Mouse (Mus musculus) right cerebral cortex, adult 18-20 months (tissue): Measurements from ENCODE around the gene Lpcat4.
A peak's percentile ranks its signal among the peaks of the same experiment; 100 is the strongest.
"Not testable (repeated sequence)": the region's sequence is repeated elsewhere in the genome, so short reads cannot be mapped to it uniquely, and the experiment has no call there.

Experiments used
- DNase-seq: peaks from one replicate; pipeline ENCODE4 v3.0.0; 2022; ENCODE audit warnings: mixed read lengths

Lpcat4 gene

DNA sequence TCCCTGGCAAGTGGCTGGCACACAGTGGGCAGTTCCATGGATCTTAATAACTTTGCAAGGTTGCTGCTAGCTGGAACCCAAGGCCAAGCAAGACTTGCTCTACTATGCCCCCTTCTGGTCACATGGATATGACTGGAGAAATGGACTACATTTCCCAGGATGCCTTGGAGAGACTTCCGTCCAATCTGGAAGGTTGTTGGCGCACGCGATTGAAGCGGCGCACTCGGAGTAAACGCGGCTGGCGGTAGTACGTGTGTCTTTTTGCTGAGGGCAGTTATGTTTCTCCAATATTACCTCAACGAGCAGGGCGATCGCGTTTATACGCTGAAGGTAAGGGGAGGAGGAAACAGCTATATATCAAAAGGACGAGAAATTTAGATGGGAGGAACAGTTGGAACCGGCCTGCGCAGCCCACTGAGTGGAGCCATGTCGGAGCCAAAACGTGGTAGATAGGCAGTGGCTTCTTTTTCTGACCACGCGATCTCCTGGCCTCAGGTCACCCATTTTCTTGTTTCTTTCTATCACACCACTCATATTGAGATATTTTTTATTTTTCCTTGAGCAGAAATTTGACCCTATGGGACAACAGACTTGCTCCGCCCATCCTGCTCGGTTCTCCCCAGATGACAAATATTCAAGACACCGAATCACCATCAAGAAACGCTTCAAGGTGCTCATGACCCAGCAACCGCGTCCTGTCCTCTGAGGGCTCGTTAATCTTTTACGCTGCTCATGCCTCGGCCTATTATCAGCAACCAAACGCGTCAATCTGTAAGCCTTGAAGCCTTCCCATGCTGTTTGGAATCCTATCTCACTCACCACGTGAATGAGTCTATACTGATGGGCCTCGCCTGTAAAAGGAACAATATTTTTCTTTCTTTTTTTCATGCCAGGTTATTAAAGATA is 22.7 kb downstream of the Lpcat4 start, which contains the start of gene Nop10:
Gene Nop10, plus strand, starts transcription at position 179 of the 906 bp plus-strand sequence.
- peak; percentile 91 for DNase-seq

DNA sequence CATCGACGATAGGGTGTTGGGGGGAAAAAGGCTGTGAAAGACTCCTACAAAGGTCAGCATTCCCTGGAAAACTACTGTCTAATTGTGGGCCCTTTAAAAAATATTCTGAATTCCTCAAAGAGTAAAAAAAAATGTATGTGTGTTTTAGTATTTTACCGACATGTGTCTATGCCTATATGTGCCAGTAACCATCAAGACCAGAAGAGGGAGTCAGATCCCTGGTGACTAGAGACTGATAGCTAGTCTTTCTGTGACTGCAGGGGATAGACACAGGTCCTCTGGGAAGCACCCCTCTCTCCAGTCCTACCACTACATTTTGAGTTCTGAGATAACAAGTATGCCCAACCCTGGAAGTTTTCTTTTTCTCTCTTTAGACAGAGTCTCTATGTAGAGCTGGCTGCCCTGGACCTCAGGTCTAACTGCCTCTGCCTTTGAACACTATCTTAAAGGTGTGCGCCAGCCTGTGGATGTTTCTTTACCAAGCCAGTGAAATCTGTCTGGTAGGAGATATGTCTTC is 23.6 kb downstream of the Lpcat4 start:
- no peak for DNase-seq

DNA sequence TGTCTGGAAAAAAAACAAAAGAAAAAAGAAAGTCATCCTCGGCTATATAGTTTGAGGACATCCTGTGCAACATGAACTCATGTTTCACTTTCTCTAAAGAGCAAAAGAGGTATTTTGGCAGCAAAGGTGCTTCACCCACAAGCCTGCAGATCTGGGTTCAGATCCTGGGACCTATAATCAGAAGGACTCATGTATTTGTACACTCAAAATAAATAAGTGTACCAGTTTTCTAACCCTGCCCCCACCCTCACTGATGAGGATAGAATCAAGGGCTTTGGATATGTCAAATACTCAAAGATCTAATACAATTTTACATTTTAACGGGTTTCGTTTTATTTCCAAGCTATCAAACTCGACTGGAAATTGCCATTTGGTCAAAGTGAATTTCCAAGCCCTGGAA is 25.1 kb downstream of the Lpcat4 start:
- DNase-seq = no peak

DNA sequence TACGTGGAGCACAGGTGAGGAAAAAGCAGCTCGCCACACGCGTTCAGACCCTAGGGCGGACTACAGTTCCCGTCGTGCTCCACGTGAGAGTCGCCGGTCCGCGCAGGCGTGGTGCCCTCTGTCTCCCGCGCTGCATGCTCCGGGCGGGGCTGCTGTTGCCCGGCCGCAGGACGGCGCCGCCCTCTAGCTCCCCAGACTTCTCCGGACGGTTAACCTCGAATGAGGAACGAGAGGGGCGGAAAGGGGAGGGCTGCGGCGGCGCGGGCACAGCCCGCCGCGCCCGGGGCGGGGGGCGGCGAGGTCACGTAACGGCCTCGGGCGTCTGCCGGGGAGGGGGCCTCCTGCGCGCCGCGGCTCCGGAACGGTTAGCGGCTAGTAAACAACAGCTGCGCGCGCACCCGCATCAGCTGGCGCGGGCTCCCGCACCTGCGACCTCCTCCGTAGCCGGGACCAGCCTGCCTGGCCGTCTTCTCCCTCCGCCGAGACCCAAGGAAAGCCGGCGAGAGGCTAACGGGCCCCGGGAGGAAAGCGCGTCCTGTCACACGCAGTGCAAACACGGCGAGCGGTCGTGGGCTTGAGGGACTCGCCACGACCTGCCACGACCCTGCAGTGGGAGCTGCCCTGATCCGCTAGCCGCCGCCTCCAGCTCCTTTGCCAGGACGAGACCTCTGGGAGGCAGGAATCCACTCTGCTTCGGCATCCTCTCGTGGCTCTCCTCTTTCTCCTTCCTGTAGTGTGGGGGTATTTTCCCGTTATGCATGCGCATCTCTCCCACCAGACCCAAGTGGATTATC is 26.4 kb downstream of the Lpcat4 start, which contains the start of gene Slc12a6:
Gene Slc12a6, plus strand, starts transcription at position 378 of the 794 bp plus-strand sequence.
- DNase-seq = peak; percentile 93

DNA sequence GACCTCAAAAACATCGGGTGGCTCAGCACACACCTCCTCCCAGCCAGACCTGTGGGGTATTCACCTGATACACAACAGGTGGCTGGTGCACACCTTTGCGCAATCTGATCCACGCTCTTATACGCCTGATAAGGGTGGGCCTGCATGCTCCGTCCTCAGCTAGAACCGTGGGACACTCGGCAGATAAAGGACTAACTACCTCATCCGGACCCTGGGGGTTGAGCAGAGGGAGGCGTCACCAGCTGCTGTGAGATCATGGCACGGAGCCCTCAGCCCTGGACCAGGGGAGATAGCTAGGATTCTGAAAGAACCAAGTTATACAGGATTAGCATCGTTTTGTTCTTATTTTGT is 26.9 kb downstream of the Lpcat4 start, which contains the start of gene Gm21985:
Gene Gm21985, plus strand, starts transcription at position 73 of the 351 bp plus-strand sequence.
- no peak for DNase-seq

DNA sequence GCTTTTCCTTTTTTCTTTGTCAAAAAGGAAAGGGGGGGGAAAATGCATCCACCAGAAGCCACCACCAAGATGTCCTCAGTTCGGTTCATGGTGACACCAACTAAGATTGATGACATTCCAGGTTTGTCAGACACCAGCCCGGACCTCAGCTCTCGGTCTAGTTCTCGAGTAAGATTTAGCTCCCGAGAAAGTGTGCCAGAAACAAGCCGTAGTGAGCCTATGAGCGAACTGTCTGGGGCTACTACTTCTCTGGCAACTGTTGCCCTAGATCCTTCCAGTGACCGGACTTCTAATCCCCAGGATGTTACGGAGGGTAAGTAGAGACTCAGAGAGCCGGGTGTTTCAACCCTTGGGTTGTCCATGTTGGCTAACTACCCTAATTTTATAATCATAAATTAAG is 27.5 kb downstream of the Lpcat4 start:
- DNase-seq = no peak

DNA sequence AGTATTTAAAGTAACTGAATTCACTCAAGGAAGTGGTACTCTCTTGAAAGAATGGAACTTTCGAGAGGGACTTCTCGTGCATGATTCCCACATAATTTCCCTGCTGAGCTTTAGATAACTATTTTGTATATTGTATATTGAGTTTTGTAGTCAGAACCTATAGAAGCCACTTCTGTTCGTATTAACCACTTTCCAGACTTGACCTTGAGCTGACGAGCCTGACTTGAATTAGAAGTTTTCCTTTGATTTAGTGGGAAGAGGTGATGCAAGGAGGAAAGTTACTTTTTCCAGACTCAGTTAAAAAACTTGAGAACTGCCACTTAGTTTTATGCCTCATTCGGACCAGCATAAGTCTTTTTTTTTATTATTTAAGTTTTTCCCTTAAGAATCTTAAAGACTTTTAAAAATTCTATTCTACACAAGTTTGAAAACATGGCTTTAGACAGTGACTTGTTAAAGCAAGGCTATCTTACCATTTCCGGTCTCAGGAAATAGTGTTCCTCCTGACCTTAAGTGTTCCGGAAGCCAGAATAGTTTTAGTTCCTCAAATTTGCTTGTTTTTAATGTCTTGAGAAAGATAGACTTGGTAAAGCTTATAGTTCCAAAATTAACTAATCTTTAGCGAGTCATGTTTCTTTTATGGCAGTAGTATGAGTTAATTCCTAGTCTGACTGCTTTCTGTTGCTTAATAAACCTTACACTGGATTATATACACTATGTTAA is 28.4 kb downstream of the Lpcat4 start:
- no peak for DNase-seq

DNA sequence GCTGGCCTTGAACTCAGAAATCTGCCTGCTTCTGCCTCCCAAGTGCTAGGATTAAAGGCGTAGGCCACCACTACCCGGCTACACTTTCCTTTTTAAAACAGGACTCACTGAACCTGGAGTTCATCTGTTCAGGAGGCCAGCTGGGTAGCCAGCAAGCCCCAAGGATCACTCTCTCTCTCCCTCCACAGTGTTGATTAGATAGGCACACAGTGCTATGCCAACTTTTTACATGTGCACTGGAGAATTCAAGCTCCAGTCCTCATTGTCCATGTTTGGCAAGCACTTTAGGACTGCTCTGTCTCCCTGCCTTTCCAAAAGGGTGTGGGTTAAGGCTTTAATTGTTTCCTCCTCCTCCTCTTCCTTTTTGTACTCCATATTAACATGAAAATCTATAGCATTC is 30.7 kb downstream of the Lpcat4 start:
- DNase-seq = no peak

DNA sequence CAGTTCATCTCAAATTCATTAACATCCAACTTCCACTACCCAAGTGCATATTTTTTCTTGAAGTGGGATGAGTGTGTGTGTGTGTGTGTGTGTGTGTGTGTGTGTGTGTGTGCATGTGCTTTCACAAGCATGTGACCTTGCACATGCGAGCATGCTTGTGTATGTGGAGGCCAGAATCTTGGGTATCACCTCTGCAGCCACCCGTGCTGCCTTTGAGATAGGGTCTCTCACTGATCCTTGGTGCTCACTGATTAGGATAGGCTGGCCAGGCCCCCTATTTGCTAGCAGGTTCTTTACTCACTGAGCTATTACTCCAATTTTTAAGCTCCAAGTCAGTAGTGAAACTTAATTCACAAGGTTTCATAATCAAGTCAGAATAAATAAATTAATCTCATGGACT is 33.6 kb downstream of the Lpcat4 start:
- DNase-seq = no peak

DNA sequence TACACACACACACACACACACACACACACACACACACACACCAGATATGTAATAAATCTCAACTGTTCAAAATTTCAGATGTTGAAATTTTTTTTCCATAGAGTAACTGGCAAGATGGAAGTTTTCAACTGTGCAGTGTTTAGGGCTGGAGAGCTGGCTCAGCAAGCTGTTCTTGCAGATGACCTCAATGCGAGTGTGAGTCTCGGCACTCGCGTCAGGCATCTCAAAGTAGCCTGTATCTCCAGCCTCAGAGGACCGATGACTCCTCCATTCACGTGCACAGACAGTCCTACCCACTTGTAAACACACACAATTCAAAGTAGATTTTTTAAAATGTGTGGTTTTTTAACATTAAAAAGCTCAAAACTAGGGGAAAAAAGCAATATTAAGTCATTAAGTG is 34.2 kb downstream of the Lpcat4 start:
- DNase-seq = no peak

DNA sequence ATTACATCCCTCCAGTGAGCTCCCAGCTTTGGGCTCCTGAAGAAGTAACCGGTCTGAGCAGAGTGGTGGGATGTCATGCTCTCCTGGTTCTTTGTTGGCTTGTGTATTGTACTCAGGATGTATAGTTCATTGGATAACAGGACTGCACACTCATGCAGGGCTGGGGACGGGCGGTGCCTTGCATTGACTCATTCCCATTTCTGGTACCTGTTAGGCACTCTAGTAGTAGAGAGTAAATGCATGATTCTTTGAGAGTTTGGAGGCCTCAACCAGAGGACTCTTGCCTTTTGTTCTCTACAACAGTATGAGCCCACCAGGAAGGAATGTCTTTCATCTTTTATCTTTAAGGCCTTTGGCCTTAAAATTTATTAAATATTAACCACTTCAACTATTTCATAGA is 37.6 kb downstream of the Lpcat4 start:
- no peak for DNase-seq

DNA sequence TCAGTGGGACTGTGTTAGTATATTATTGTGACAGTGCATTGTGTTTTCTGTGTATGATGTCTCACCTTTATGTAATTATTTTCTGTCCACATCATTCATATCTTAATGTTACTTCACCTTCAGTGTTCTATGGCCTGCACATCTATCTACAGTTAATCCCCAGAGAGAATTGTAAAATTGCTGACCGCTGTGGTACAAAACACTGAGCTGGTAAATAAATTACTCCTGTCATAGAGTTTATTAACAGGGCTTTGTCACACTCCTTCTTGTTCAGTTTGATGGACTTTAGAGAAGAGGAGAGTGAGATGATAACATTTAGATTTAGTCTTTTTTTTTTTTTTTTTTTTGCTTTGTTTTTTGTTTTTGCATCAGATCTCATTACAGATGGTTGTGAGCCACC is 43.6 kb downstream of the Lpcat4 start:
- no peak for DNase-seq

DNA sequence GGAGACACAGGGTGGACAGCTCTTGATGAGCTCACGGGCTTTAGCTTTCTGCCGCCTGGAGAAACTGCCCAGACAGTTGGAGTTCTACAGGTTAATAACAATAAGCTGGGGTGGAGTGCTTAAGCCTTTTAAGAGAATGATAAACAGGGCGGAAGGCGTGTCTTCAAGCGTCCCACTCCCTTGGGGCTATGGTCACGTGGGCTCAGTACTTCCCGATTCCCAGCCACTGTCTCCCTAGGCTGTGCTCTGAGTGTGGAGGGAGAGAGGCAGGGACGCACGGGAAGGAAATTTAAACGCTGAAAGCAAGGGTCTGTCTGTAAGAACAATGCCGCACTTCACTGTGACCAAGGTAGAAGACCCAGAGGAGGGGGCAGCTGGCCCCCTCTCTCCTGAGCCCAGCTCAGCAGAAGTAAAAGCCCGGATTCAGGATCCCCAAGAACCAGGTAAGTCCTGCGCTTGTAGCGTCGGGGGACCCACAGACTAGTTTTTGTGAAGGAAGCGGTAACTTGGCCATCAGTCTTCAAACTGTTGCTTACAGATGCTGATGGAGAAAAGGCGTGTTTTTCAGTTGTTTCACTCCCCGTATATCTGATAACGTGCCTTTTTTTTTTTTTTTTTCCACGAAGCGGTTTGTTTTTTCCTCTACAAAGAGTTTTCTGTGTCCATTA is 45.2 kb downstream of the Lpcat4 start:
- DNase-seq = peak; percentile 31

DNA sequence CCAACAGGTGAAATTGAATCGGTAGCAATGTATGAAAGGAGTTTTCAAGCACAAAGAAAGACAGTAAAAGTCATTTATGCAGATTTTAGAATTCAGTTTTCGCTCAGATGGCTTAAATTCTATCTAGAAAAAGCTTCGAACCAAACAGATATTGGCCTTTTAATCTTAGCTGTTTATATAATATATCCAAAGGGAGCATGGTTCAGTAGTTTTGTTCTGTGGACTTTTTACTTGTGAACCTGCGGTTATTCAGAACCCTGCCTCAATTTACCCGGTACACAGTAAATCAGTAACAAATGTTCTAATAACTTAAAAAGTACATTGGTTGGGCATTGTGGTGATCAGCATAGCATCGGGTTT is 45.7 kb downstream of the Lpcat4 start:
- DNase-seq = no peak

DNA sequence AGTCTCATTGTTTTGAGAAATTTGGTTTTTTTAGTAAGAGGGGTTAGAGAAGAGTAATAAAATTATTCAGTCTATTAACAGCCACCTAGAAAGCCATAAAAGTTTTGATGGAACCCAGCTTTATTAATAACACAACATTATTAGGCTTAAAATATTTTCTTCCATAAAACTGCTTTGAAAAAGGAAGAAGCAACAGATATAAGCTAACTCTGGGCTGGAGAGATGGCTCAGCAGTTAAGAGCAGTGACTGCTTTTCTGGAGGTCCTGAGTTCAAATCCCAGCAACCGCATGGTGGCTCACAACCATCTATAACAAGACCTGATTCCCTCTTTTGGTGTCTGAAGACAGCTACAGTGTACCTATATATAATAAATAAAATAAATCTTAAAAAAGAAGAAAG is 46.8 kb downstream of the Lpcat4 start:
- DNase-seq = not testable (repeated sequence)

DNA sequence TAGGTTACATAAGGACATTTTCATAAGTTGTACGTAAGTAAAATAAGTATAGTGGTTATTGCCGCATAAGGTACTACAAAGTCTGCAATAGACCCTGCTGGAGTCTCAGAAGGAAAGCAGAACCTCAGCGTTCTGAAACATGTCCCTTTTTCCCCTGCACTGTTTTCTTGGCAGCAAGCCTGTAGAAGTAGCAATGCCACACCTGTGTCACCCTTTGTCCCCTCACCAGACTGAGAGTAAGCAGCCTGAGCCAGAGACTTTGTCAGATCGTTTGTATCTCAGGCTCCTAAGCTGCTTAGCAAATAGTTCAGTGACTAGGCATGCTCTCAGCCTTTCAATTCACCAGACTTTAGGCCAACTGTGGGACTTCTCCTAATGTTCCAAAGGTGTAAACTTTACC is 47.8 kb downstream of the Lpcat4 start:
- no peak for DNase-seq

DNA sequence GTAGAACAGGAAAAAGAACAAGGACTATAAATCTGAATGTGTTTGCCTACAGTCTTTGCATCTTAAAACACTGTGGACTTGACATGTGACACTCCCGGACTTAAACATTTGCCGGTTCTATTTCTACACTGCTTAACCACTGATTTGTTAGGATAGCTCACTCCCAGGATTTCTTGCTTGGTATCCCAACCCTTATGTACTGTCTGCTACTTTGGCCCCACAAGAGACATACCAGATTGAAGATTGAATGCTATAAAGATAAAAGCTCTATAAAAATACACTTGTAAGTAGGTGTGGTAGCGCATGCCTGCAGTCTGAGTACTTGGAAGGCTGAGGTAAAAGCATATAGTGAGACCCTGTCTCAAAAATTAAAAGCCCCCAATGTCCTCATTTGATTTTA is 50.2 kb downstream of the Lpcat4 start:
- no peak for DNase-seq

DNA sequence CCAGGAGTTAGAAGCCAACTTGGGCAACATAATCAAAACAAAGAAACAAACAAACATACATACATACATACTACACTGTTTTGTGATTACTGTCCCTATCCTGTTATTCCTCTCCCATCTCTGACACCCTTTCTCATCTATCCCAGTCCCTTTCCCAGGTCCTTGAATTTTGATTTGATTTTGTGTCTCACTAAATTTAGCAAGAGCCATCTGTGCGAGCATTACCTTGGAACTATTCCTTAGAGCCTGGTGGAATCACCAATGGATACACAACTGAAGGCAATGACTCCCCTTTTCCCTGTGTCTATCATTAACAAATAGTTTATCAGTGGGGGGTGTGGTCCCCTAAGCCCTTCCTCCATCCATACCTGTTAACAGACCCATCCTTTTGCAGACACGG is 53.6 kb downstream of the Lpcat4 start:
- no peak for DNase-seq

DNA sequence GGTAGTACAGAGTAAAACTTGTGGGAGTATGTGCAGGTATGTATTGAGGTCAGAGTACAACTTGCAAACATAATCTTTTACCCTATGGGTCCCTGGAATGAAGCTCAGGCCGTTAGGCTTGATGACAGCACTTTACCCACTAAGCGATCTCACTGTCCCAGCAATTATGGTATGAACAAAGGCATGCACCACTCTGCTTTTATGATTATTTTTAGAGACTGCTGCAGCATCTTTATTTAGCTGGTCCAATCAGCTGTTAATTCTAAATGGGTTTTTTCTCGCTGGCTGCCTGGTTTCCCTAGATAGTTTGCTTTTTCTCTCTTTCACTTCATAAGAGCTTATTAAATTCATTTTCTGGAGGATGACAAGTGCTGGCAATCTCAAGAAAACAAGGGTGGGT is 56.9 kb downstream of the Lpcat4 start:
- peak; percentile 31 for DNase-seq
